Mouse (Mus musculus) liver, embryonic 14.5 days (tissue): ENCODE data around the gene Ripor3. TPM values are rescaled to one million over a fixed set of nuclear protein-coding genes. Genes with fewer than 3 reads are reported as not detected.

Experiments used
- ATAC-seq: fragments of 200-750 bp; cut with Nextera tagmentation; 2 replicates; pipeline ENCODE4 v1.8.0; 2017; ENCODE audit warnings: moderate number of reproducible peaks, mild to moderate bottlenecking, moderate library complexity; ENCODE audit not compliant: insufficient read depth
- DNase-seq, 3 experiments: peaks; one replicate each; pipeline ENCODE4 v3.0.0-alpha.2; 2012 to 2013; ENCODE audit warnings: low read depth in 3 of 3, low spot score in 3 of 3
- H3K27ac ChIP-seq: fragments of 300-500 bp; sonication (generic); 2 replicates; pipeline ENCODE4 v1.5.1; 2014; ENCODE audit warnings: moderate library complexity, mild to moderate bottlenecking, control low read depth, inconsistent platforms
- H3K27me3 ChIP-seq: fragments of 300-500 bp; sonication (generic); 2 replicates; pipeline ENCODE4 v1.6.1; 2014; ENCODE audit warnings: mild to moderate bottlenecking, low read length, moderate library complexity; ENCODE audit not compliant: control insufficient read depth, insufficient read depth
- H3K36me3 ChIP-seq: fragments of 300-500 bp; sonication (generic); replicated peaks from 2 replicates; pipeline ENCODE4 v1.6.1; 2014; ENCODE audit warnings: low read depth; ENCODE audit not compliant: control insufficient read depth, insufficient read depth
- H3K4me1 ChIP-seq, 2 experiments: fragments of 200-500 bp in 1 of 2; fragments of 300-500 bp in 1 of 2; sonication (generic) in 1 of 2; replicated peaks; 2 replicates each; pipeline ENCODE4 v1.6.1; 2012 to 2014; ENCODE audit warnings: antibody characterized with exemption in 1 of 2, inconsistent platforms in 1 of 2, low read length in 1 of 2; ENCODE audit not compliant: control insufficient read depth in 2 of 2, insufficient read depth in 2 of 2
- H3K4me2 ChIP-seq: fragments of 300-500 bp; sonication (generic); 2 replicates; pipeline ENCODE4 v1.6.1; 2014; ENCODE audit warnings: low read depth, mild to moderate bottlenecking, control low read depth, moderate library complexity
- H3K4me3 ChIP-seq, 2 experiments: fragments of 200-500 bp in 1 of 2; fragments of 300-500 bp in 1 of 2; sonication (generic) in 1 of 2; 2 replicates each; pipeline ENCODE4 v1.5.1; 2012 to 2014; ENCODE audit warnings: low read depth in 2 of 2, low read length in 2 of 2, mild to moderate bottlenecking in 2 of 2, control low read depth in 1 of 2, inconsistent platforms in 1 of 2, moderate library complexity in 1 of 2; ENCODE audit not compliant: insufficient read depth in 1 of 2
- H3K9ac ChIP-seq: fragments of 300-500 bp; sonication (generic); replicated peaks from 2 replicates; pipeline ENCODE4 v1.6.1; 2014; ENCODE audit warnings: mild to moderate bottlenecking, control low read depth, moderate library complexity
- H3K9me3 ChIP-seq: fragments of 300-500 bp; sonication (generic); 2 replicates; pipeline ENCODE4 v1.6.1; 2016; ENCODE audit warnings: low read length, mixed read lengths; ENCODE audit not compliant: control insufficient read depth
- CTCF ChIP-seq: IDR thresholded peaks from 2 replicates; pipeline ENCODE4 v1.5.1; 2016; ENCODE audit warnings: antibody characterized with exemption, low read depth, control low read depth
- EP300 ChIP-seq: IDR thresholded peaks from 2 replicates; pipeline ENCODE4 v1.6.1; 2016; ENCODE audit warnings: antibody characterized with exemption, low read depth
- WGBS: fragments of 180-500 bp; shearing (Covaris S2); extraction: QIAGEN DNeasy Blood & Tissue Kit; methylation state at CpG from one replicate; pipeline ENCODE4 v1.1.7; 2014; ENCODE audit not compliant: insufficient replicate concordance; 5-methylcytosine and 5-hydroxymethylcytosine counted together
- polyA plus RNA-seq, 2 experiments: library from polyadenylated mRNA; depleted of rRNA in 1 of 2; stranded (reverse) in 1 of 2; unstranded in 1 of 2; fragments of >200 nt; fragmentation: Nextera tagmentation in 1 of 2; extraction: Ambion mirVana in 1 of 2; gene quantifications; 2 replicates each; pipeline versions ENCODE4 v1.2.1 to v1.2.3; 2012 to 2014

Gene Ripor3
- polyA plus RNA-seq, 2 experiments: 0.88 to 2.6 TPM

GRCm38 (mm10) chr2:168044681-168045287 lies 34.4 kb upstream of the Ripor3 start:
- ATAC-seq (0 out of 2 replicates have a peak, but pooled peaks have one; percentile 39), DNase-seq (no peak)
- no peaks in the 10 kb centered on the region for H3K36me3 ChIP-seq
- WGBS: 77% methylated on average over 10 of the region's 10 CpGs
- TF ChIP-seq EP300 (no peak), CTCF (no peak)
- H3K4me3 ChIP-seq: no peak overlapping the region
- peaks cover 0 to 9% of the 10 kb centered on the region in 2 experiments; a peak in 2 of 4 replicates for H3K4me1 ChIP-seq
- peaks cover 2% of the 10 kb centered on the region for H3K27me3 ChIP-seq
- no peak overlapping the region for H3K4me2 ChIP-seq
- H3K27ac ChIP-seq: no peak overlapping the region
- H3K9ac ChIP-seq: no peak overlapping the region
- no peaks in the 10 kb centered on the region for H3K9me3 ChIP-seq

- Histone ChIP-seq H3K36me3 (no peaks in the 10 kb centered on the region), H3K27me3 (no peaks in the 10 kb centered on the region), H3K4me3 (no peak overlapping the region), H3K4me1 (peaks cover 0 to 9% of the 10 kb centered on the region in 2 experiments; a peak in 2 of 4 replicates), H3K27ac (no peak overlapping the region), H3K4me2 (no peak overlapping the region), H3K9ac (no peak overlapping the region), H3K9me3 (no peaks in the 10 kb centered on the region)
- TF ChIP-seq CTCF: no peak
- TF ChIP-seq EP300: no peak
- no peak for DNase-seq
- no peak for ATAC-seq
- 73% methylated on average over 6 of the region's 6 CpGs for WGBS
These were observed 31.6 kb upstream of the Ripor3 start for GRCm38 (mm10) chr2:168042019-168042418.

GRCm38 (mm10) chr2:168040751-168041150 lies 30.3 kb upstream of the Ripor3 start:
- Histone ChIP-seq H3K27ac (no peak overlapping the region), H3K36me3 (no peaks in the 10 kb centered on the region), H3K9me3 (no peaks in the 10 kb centered on the region), H3K27me3 (no peaks in the 10 kb centered on the region), H3K4me2 (no peak overlapping the region), H3K4me1 (peaks cover 0 to 8% of the 10 kb centered on the region in 2 experiments; a peak in 2 of 4 replicates), H3K9ac (no peak overlapping the region), H3K4me3 (no peak overlapping the region)
- no peak for ATAC-seq
- no peak for DNase-seq
- TF ChIP-seq EP300: no peak
- TF ChIP-seq CTCF: no peak
- WGBS: 59% methylated on average over 3 of the region's 3 CpGs

- H3K27ac ChIP-seq: no peak overlapping the region
These were observed 26.6 kb upstream of the Ripor3 start for GRCm38 (mm10) chr2:168037063-168037462.

GRCm38 (mm10) chr2:168035907-168036306 lies 25.5 kb upstream of the Ripor3 start:
- peaks cover 0 to 20% of the 10 kb centered on the region in 2 experiments; a peak in 3 of 4 replicates for H3K4me1 ChIP-seq
- H3K9ac ChIP-seq: no peak overlapping the region
- DNase-seq (no peak), ATAC-seq (no peak)
- WGBS: 70% methylated on average over 6 of the region's 6 CpGs
- no peak overlapping the region for H3K4me3 ChIP-seq
- no peaks in the 10 kb centered on the region for H3K9me3 ChIP-seq
- no peak for TF ChIP-seq CTCF
- no peak for TF ChIP-seq EP300
- no peaks in the 10 kb centered on the region for H3K27me3 ChIP-seq
- H3K27ac ChIP-seq: no peak overlapping the region
- no peak overlapping the region for H3K4me2 ChIP-seq
- no peaks in the 10 kb centered on the region for H3K36me3 ChIP-seq

More at GRCm38 (mm10) chr2:168037063-168037462, 26.6 kb upstream of the Ripor3 start:
- H3K36me3 ChIP-seq: no peaks in the 10 kb centered on the region
- no peak overlapping the region for H3K4me2 ChIP-seq
- H3K4me3 ChIP-seq: no peak overlapping the region
- DNase-seq: no peak
- H3K27me3 ChIP-seq: no peaks in the 10 kb centered on the region
- WGBS: 33% methylated on average over 3 of the region's 3 CpGs
- H3K9ac ChIP-seq: no peak overlapping the region
- TF ChIP-seq EP300 (no peak), CTCF (no peak)
- peaks cover 0 to 19% of the 10 kb centered on the region in 2 experiments; a peak in 3 of 4 replicates for H3K4me1 ChIP-seq
- ATAC-seq: no peak
- no peaks in the 10 kb centered on the region for H3K9me3 ChIP-seq
